Mouse (Mus musculus) erythroblast, embryonic 14.5 days (primary cell): ENCODE measurements at regions not wholly inside any gene's neighbourhood (a gene's known extent, or its start where the extent isn't known, plus 50 kb on each side); places are given as distances from the start of the nearest gene placed in this dataset.

Source experiments
- GATA1 ChIP-seq: IDR thresholded peaks from 2 replicates; pipeline ENCODE4 v1.6.1; 2012; ENCODE audit warnings: low read length, inconsistent platforms, mixed read lengths
- TAL1 ChIP-seq: IDR thresholded peaks from 3 replicates; pipeline ENCODE4 v1.6.1; 2012; ENCODE audit warnings: low read length, inconsistent platforms, mixed read lengths

- TF ChIP-seq GATA1, result no peak
- TF ChIP-seq TAL1, result no peak
Observed at GRCm38 (mm10) chr7:74924156-74924555, 369.6 kb upstream of the Slco3a1 start.
